Mouse (Mus musculus): ENCODE measurements around the gene Erg.

DNA sequence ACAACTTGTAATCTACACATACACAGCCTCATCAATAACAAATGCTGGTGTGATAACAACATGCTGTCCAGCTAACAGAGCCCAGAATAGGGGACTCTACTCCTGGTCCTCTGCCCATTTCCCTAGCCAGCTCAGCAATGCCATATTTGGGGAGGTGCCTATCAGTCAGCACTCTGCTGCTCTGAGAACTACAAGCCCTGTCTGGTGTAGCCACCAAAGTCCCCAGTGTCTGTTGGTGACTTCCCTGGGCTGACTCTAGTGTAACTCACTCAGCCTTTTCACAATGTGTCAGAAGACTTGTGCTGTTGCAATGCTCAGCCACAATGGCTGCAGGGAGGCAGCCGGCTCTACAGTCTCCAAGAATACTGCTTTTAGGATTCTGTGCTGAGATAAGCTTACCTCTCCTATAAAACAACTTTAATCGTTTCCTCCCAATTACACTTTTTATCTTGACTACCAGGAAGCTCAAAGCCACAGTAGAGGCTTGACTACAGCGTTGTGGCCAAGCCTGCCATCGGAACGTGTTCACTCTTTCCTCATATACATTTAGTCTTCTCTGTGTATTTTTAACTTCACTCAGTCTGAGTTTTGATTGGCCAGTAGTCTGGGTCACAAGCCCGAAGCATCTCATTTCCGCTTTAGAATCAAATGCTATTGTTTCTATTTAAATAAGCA is 201.0 kb downstream of the Erg start:
- TF ChIP-seq EP300 (IDR thresholded peaks at IDR 0.05; ENCODE audit: low read depth) (no peak), CTCF (IDR thresholded peaks at IDR 0.05; ENCODE audit: low read depth) (no peak)

Measured in liver, postnatal 0 days (tissue).